Mouse (Mus musculus): ENCODE measurements around the gene Gpr158. TPM values are rescaled to one million over a fixed set of nuclear protein-coding genes. Genes with fewer than 3 reads are reported as not detected.
"Not testable (repeated sequence)": the region's sequence is repeated elsewhere in the genome, so short reads cannot be mapped to it uniquely, and the experiment has no call there.

Gpr158 gene
- total and polyA plus RNA-seq, 3 experiments = 0.01 to 0.16 TPM; not detected in 1

DNA sequence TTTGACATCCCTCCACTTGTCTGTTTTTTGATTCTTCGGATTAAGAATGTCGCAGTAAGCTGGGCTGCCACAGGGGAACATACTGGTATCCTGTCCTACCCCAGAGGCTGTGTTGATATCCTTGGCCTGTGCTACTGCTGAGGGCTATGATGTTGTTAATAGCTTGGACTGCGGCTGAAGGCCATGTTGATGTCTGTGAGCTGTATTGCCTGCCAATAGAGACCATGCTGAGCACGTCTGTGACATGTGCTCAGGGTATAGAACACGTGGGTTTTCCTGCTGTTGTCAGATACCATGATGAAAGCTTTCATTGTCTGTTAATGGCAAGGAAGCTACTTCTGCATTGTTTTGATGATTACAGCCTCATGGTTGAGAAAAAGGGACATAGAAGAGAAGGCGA is 63.8 kb downstream of the Gpr158 start:
- Histone ChIP-seq H3K4me1 (ENCODE audit: insufficient read depth, low read depth, low read length) (no peaks in the 10 kb centered on the region), H3K27me3 (ENCODE audit: insufficient read depth, low read length) (no peaks in the 10 kb centered on the region), H3K36me3 (replicated peaks) (no peaks in the 10 kb centered on the region), H3K9me3 (replicated peaks) (no peaks in the 10 kb centered on the region), H3K4me3 (ENCODE audit: low read depth, low read length) (no peak overlapping the region)
- TF ChIP-seq GATA2 (IDR thresholded peaks at IDR 0.05; ENCODE audit: borderline replicate concordance, low read depth, low read length) = no peak
- TF ChIP-seq TAL1 (conservative IDR thresholded peaks at IDR 0.05; ENCODE audit: low read depth, low read length) = no peak
- TF ChIP-seq GATA1 (IDR thresholded peaks at IDR 0.05; ENCODE audit: borderline replicate concordance, low read length) = no peak
- no peak for TF ChIP-seq CTCF (IDR thresholded peaks at IDR 0.05; ENCODE audit: low read depth, low read length)
- no peak for TF ChIP-seq POLR2AphosphoS5 (IDR thresholded peaks at IDR 0.05; ENCODE audit: insufficient replicate concordance, low read depth, low read length)
- no peak for ATAC-seq (ENCODE audit: extremely low read depth, insufficient number of reproducible peaks, low FRiP score, poor library complexity, severe bottlenecking)
- DNase-seq (ENCODE audit: low spot score) = no peak

- Histone ChIP-seq H3K9me3 (replicated peaks) (no peaks in the 10 kb centered on the region), H3K4me1 (ENCODE audit: insufficient read depth, low read depth, low read length) (no peaks in the 10 kb centered on the region), H3K4me3 (ENCODE audit: low read depth, low read length) (no peak overlapping the region), H3K36me3 (replicated peaks) (no peaks in the 10 kb centered on the region), H3K27me3 (ENCODE audit: insufficient read depth, low read length) (no peaks in the 10 kb centered on the region)
- ATAC-seq (ENCODE audit: extremely low read depth, insufficient number of reproducible peaks, low FRiP score, poor library complexity, severe bottlenecking) (no peak), DNase-seq (ENCODE audit: low spot score) (no peak)
- TF ChIP-seq GATA2 (IDR thresholded peaks at IDR 0.05; ENCODE audit: borderline replicate concordance, low read depth, low read length) = no peak
- TF ChIP-seq GATA1 (IDR thresholded peaks at IDR 0.05; ENCODE audit: borderline replicate concordance, low read length) = no peak
- TF ChIP-seq CTCF (IDR thresholded peaks at IDR 0.05; ENCODE audit: low read depth, low read length) = no peak
- no peak for TF ChIP-seq POLR2AphosphoS5 (IDR thresholded peaks at IDR 0.05; ENCODE audit: insufficient replicate concordance, low read depth, low read length)
- no peak for TF ChIP-seq TAL1 (conservative IDR thresholded peaks at IDR 0.05; ENCODE audit: low read depth, low read length)
Measured at GRCm38 (mm10) chr2:21439626-21440025, 72.3 kb downstream of the Gpr158 start.

GRCm38 (mm10) chr2:21460606-21461005 is 93.3 kb downstream of the Gpr158 start:
- H3K4me1 ChIP-seq (ENCODE audit: insufficient read depth, low read depth, low read length); H3K4me3 ChIP-seq (ENCODE audit: low read depth, low read length); DNase-seq (ENCODE audit: low spot score); ATAC-seq (ENCODE audit: extremely low read depth, insufficient number of reproducible peaks, low FRiP score, poor library complexity, severe bottlenecking); H3K9me3 ChIP-seq (replicated peaks); H3K36me3 ChIP-seq (replicated peaks); H3K27me3 ChIP-seq (ENCODE audit: insufficient read depth, low read length): not testable (repeated sequence)

- Histone ChIP-seq H3K9me3 (replicated peaks) (no peaks in the 10 kb centered on the region), H3K4me1 (ENCODE audit: insufficient read depth, low read depth, low read length) (no peaks in the 10 kb centered on the region), H3K4me3 (ENCODE audit: low read depth, low read length) (no peak overlapping the region), H3K36me3 (replicated peaks) (no peaks in the 10 kb centered on the region), H3K27me3 (ENCODE audit: insufficient read depth, low read length) (no peaks in the 10 kb centered on the region)
- DNase-seq (ENCODE audit: low spot score) (no peak), ATAC-seq (ENCODE audit: extremely low read depth, insufficient number of reproducible peaks, low FRiP score, poor library complexity, severe bottlenecking) (no peak)
- TF ChIP-seq TAL1 (conservative IDR thresholded peaks at IDR 0.05; ENCODE audit: low read depth, low read length) (no peak), GATA2 (IDR thresholded peaks at IDR 0.05; ENCODE audit: borderline replicate concordance, low read depth, low read length) (no peak), GATA1 (IDR thresholded peaks at IDR 0.05; ENCODE audit: borderline replicate concordance, low read length) (no peak), CTCF (IDR thresholded peaks at IDR 0.05; ENCODE audit: low read depth, low read length) (no peak), POLR2AphosphoS5 (IDR thresholded peaks at IDR 0.05; ENCODE audit: insufficient replicate concordance, low read depth, low read length) (no peak)
Measured at GRCm38 (mm10) chr2:21474957-21475356, 107.6 kb downstream of the Gpr158 start.

- Histone ChIP-seq H3K36me3 (replicated peaks) (no peaks in the 10 kb centered on the region), H3K4me1 (ENCODE audit: insufficient read depth, low read depth, low read length) (no peaks in the 10 kb centered on the region), H3K27me3 (ENCODE audit: insufficient read depth, low read length) (no peaks in the 10 kb centered on the region), H3K9me3 (replicated peaks) (no peaks in the 10 kb centered on the region), H3K4me3 (ENCODE audit: low read depth, low read length) (no peak overlapping the region)
- DNase-seq (ENCODE audit: low spot score) (no peak), ATAC-seq (ENCODE audit: extremely low read depth, insufficient number of reproducible peaks, low FRiP score, poor library complexity, severe bottlenecking) (no peak)
- TF ChIP-seq TAL1 (conservative IDR thresholded peaks at IDR 0.05; ENCODE audit: low read depth, low read length) (no peak), GATA2 (IDR thresholded peaks at IDR 0.05; ENCODE audit: borderline replicate concordance, low read depth, low read length) (no peak), CTCF (IDR thresholded peaks at IDR 0.05; ENCODE audit: low read depth, low read length) (no peak), POLR2AphosphoS5 (IDR thresholded peaks at IDR 0.05; ENCODE audit: insufficient replicate concordance, low read depth, low read length) (no peak), GATA1 (IDR thresholded peaks at IDR 0.05; ENCODE audit: borderline replicate concordance, low read length) (no peak)
Measured at GRCm38 (mm10) chr2:21496881-21497280, 129.5 kb downstream of the Gpr158 start.

- DNase-seq (ENCODE audit: low spot score) = no peak
- ATAC-seq (ENCODE audit: extremely low read depth, insufficient number of reproducible peaks, low FRiP score, poor library complexity, severe bottlenecking) = no peak
- no peaks in the 10 kb centered on the region for H3K4me1 ChIP-seq (ENCODE audit: insufficient read depth, low read depth, low read length)
- no peak overlapping the region for H3K4me3 ChIP-seq (ENCODE audit: low read depth, low read length)
- no peaks in the 10 kb centered on the region for H3K9me3 ChIP-seq (replicated peaks)
- H3K27me3 ChIP-seq (ENCODE audit: insufficient read depth, low read length) = no peaks in the 10 kb centered on the region
- H3K36me3 ChIP-seq (replicated peaks) = no peaks in the 10 kb centered on the region
- no peak for TF ChIP-seq CTCF (IDR thresholded peaks at IDR 0.05; ENCODE audit: low read depth, low read length)
- TF ChIP-seq GATA2 (IDR thresholded peaks at IDR 0.05; ENCODE audit: borderline replicate concordance, low read depth, low read length) = no peak
- TF ChIP-seq GATA1 (IDR thresholded peaks at IDR 0.05; ENCODE audit: borderline replicate concordance, low read length) = no peak
- no peak for TF ChIP-seq POLR2AphosphoS5 (IDR thresholded peaks at IDR 0.05; ENCODE audit: insufficient replicate concordance, low read depth, low read length)
- no peak for TF ChIP-seq TAL1 (conservative IDR thresholded peaks at IDR 0.05; ENCODE audit: low read depth, low read length)
Measured at GRCm38 (mm10) chr2:21497965-21498364, 130.6 kb downstream of the Gpr158 start.

GRCm38 (mm10) chr2:21499399-21499798 is 132.1 kb downstream of the Gpr158 start:
- H3K36me3 ChIP-seq (replicated peaks) = no peaks in the 10 kb centered on the region
- no peak overlapping the region for H3K4me3 ChIP-seq (ENCODE audit: low read depth, low read length)
- DNase-seq (ENCODE audit: low spot score) (no peak), ATAC-seq (ENCODE audit: extremely low read depth, insufficient number of reproducible peaks, low FRiP score, poor library complexity, severe bottlenecking) (no peak)
- TF ChIP-seq TAL1 (conservative IDR thresholded peaks at IDR 0.05; ENCODE audit: low read depth, low read length) = no peak
- H3K9me3 ChIP-seq (replicated peaks) = no peaks in the 10 kb centered on the region
- H3K27me3 ChIP-seq (ENCODE audit: insufficient read depth, low read length) = no peaks in the 10 kb centered on the region
- H3K4me1 ChIP-seq (ENCODE audit: insufficient read depth, low read depth, low read length) = no peaks in the 10 kb centered on the region

Data from G1E (cell line).